Mouse (Mus musculus): Measurements from ENCODE around the gene Trpv1. TPM values are rescaled to one million over a fixed set of nuclear protein-coding genes. Genes with fewer than 3 reads are reported as not detected.

Gene Trpv1
- polyA plus RNA-seq, 1 experiment from 2014 or later, result not detected

DNA sequence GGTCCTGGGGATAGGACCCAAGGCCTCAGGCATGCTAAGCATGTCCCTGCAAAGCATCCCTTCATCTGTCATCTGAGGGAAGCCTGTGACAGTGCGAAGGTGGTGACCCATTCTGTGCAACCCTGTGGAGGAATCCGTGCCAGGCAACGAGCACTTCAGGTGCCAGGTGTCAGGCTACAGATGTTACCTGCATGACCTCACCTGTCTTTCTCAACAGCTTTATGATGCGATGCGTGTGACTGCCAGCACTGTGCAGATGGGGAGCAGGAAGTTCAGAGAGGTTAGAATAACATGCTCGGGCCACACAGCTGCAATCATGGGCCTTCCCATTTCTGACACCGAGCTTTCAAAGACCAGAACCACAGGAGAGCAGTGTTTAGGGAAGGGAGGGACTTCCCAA is 28.9 kb upstream of the Trpv1 start:
- no peak overlapping the region for H3K27ac ChIP-seq
- ATAC-seq (ENCODE audit: borderline replicate concordance, extremely low read depth, low FRiP score, low TSS enrichment), result no peak
- WGBS, result 55% methylated on average over 7 of the region's 7 CpGs
- H3K27me3 ChIP-seq, result no peaks in the 10 kb centered on the region
- H3K9me3 ChIP-seq, result no peaks in the 10 kb centered on the region
- no peak overlapping the region for H3K9ac ChIP-seq
- no peak overlapping the region for H3K4me2 ChIP-seq
- H3K36me3 ChIP-seq, result no peaks in the 10 kb centered on the region
- no peaks in the 10 kb centered on the region for H3K4me1 ChIP-seq
- H3K4me3 ChIP-seq, result no peak overlapping the region

DNA sequence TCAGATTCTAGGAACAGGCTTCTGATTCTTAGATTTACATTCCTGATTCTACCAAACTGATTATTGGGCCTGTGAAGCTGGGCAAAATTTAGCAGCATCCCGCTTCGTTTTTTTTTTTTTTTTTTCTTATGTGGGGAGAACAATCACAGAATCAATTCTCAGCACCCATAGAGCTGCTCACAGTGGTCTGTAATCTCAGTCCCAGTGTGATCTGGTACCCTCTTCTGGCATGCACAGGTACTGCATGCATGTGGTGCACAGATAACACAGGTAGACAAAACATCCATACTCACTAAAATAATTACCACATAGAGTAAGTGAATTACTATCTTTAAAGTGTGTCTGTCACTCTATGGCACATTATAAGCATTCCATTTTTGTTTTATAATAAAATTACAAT is 26.5 kb upstream of the Trpv1 start:
- Histone ChIP-seq H3K4me3 (no peak overlapping the region), H3K4me2 (no peak overlapping the region), H3K27ac (no peak overlapping the region), H3K9ac (no peak overlapping the region), H3K36me3 (no peaks in the 10 kb centered on the region), H3K27me3 (no peaks in the 10 kb centered on the region), H3K4me1 (no peaks in the 10 kb centered on the region), H3K9me3 (no peaks in the 10 kb centered on the region)
- 63% methylated on average over 2 of the region's 2 CpGs for WGBS
- no peak for ATAC-seq (ENCODE audit: borderline replicate concordance, extremely low read depth, low FRiP score, low TSS enrichment)

DNA sequence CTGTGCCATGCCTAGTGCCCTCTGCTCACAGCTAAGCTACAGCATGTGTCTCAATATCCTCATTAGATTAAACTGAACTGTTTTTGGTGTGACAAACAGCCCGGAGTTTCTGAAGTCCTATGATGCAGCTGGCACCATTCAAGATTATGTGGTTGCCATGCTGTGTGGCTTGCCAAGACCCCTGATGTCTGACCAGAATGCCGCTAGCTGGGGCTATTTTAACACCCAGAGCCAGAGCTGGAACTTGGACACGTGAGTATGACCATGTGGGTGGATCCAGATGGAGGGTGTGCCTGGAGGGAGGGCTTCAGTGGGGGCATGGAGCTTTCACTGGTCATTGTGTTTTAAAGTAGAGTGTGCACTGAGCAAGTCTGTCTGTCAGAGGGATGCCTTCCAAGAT is 20.1 kb upstream of the Trpv1 start:
- H3K27me3 ChIP-seq, result no peaks in the 10 kb centered on the region
- H3K9me3 ChIP-seq, result no peaks in the 10 kb centered on the region
- no peak overlapping the region for H3K9ac ChIP-seq
- H3K4me3 ChIP-seq, result no peak overlapping the region
- H3K36me3 ChIP-seq, result no peaks in the 10 kb centered on the region
- no peak overlapping the region for H3K27ac ChIP-seq
- no peak overlapping the region for H3K4me2 ChIP-seq
- WGBS, result 56% methylated on average over 3 of the region's 3 CpGs
- no peaks in the 10 kb centered on the region for H3K4me1 ChIP-seq
- no peak for ATAC-seq (ENCODE audit: borderline replicate concordance, extremely low read depth, low FRiP score, low TSS enrichment)

DNA sequence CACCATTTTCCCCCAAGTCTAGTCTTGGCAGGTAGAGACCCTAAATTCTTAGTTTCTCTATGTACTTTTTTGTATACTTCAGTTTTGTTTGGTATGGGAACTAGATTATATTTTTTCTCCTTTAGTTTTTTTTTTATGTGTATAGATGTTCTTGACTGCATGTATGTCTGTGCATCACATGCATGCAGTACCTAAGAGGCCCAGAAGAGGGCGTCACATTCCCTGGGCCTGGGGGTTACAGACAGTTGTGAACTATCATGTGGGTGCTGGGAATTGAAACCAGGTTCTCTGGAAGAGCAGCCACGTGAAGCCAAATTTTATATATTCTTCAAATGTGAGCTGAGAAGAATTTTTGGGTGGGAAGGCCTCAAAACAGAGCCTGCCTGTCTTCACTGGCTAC is 14.4 kb upstream of the Trpv1 start:
- Histone ChIP-seq H3K4me1 (no peaks in the 10 kb centered on the region), H3K9ac (no peak overlapping the region), H3K4me3 (no peak overlapping the region), H3K27ac (no peak overlapping the region), H3K27me3 (no peaks in the 10 kb centered on the region), H3K9me3 (no peaks in the 10 kb centered on the region), H3K36me3 (no peaks in the 10 kb centered on the region), H3K4me2 (no peak overlapping the region)
- 53% methylated on average over 2 of the region's 2 CpGs for WGBS
- no peak for ATAC-seq (ENCODE audit: borderline replicate concordance, extremely low read depth, low FRiP score, low TSS enrichment)

DNA sequence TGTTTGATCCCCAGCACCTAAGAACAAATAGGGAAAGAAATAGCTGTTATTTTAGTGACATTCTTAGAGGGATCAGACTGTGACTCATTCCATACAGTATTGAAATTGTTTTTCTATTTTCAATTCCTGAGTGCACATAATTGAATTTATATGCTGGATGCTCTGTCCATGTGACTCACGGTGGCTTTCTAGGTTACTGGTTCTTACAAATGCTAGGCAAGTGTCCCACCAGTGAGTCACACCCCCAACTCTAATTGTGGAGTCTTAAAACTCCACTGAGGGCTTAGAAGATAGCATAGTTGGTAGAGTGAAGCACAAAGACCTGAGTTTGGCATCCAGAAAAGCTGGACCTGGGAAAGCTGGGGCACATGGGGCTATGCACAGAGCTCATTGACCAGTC is 13.4 kb upstream of the Trpv1 start:
- H3K27me3 ChIP-seq, result no peaks in the 10 kb centered on the region
- H3K36me3 ChIP-seq, result no peaks in the 10 kb centered on the region
- no peaks in the 10 kb centered on the region for H3K9me3 ChIP-seq
- no peak overlapping the region for H3K4me3 ChIP-seq
- H3K27ac ChIP-seq, result no peak overlapping the region
- no peak overlapping the region for H3K9ac ChIP-seq
- WGBS, result 97% methylated on average over 1 of the region's 1 CpGs
- ATAC-seq (ENCODE audit: borderline replicate concordance, extremely low read depth, low FRiP score, low TSS enrichment), result no peak
- no peak overlapping the region for H3K4me2 ChIP-seq
- H3K4me1 ChIP-seq, result no peaks in the 10 kb centered on the region

DNA sequence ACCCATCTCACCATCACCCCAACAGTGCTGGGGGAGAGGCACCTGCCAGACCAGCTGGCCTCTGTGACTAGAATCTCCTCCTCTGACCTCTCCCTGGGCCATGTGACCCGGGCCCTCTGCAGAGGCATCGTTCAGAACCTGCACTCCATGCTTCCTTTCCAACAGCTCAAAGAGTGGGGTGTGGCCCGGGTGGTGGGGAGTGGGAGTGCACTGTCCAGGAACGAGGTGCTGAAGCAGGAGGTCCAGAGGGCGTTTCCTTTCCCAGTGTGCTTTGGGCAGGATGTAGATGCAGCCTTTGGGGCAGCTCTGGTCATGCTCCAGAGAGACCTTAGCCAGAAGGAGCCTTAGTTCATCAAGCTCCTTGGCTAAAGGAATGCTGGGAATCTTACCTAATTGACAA is 11.2 kb upstream of the Trpv1 start:
- Histone ChIP-seq H3K4me1 (no peaks in the 10 kb centered on the region), H3K36me3 (no peaks in the 10 kb centered on the region), H3K4me3 (no peak overlapping the region), H3K9me3 (no peaks in the 10 kb centered on the region), H3K27ac (no peak overlapping the region), H3K9ac (no peak overlapping the region), H3K4me2 (no peak overlapping the region), H3K27me3 (no peaks in the 10 kb centered on the region)
- 20% methylated on average over 5 of the region's 5 CpGs for WGBS
- ATAC-seq (ENCODE audit: borderline replicate concordance, extremely low read depth, low FRiP score, low TSS enrichment), result no peak

DNA sequence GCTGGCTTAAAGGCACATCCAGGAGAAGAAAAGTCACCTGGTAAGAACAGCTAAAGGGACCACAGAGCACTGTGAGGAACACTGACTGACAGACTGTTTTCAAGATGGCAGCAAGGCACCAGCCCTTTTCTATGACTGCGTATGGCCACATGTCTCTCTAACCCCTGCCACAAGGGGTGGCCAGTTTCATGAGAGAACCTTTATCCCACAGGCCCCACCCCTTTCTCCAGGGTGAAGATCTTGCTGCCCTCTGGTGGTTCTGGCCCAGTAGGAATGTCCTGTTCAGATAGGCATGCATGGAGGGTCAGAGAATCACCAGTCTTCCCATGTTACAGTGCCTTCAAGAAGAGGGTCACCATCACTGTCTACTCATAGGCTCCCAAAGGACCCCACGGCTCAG is 10.1 kb upstream of the Trpv1 start:
- Histone ChIP-seq H3K9me3 (no peaks in the 10 kb centered on the region), H3K4me1 (no peaks in the 10 kb centered on the region), H3K36me3 (no peaks in the 10 kb centered on the region), H3K27ac (no peak overlapping the region), H3K27me3 (no peaks in the 10 kb centered on the region), H3K4me3 (no peak overlapping the region), H3K4me2 (no peak overlapping the region), H3K9ac (no peak overlapping the region)
- ATAC-seq (ENCODE audit: borderline replicate concordance, extremely low read depth, low FRiP score, low TSS enrichment), result no peak
- WGBS, result 70% methylated on average over 2 of the region's 2 CpGs

DNA sequence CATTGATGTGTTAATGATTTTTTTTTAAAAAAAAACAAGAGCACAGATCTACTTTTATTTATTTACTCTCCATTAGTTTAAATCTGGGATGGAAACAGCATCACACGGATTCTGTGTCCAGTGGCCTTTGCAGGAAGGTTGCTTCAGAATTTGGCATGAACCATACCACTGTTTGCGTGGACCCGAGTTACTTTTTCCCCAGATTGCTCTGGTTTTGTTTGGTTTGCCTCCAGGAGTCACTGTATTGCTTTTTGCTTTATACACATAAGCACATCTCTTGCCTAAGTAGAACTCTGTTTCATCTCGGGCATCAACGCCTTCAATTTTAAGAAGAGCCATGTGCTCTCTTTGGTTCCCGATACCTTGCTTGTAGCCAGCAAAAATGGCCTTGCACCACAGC is 8.2 kb upstream of the Trpv1 start:
- WGBS, result 86% methylated on average over 6 of the region's 6 CpGs
- Histone ChIP-seq H3K4me1 (no peaks in the 10 kb centered on the region), H3K36me3 (no peaks in the 10 kb centered on the region), H3K9me3 (no peaks in the 10 kb centered on the region), H3K9ac (no peak overlapping the region), H3K4me3 (no peak overlapping the region), H3K27ac (no peak overlapping the region), H3K27me3 (no peaks in the 10 kb centered on the region), H3K4me2 (no peak overlapping the region)
- no peak for ATAC-seq (ENCODE audit: borderline replicate concordance, extremely low read depth, low FRiP score, low TSS enrichment)

DNA sequence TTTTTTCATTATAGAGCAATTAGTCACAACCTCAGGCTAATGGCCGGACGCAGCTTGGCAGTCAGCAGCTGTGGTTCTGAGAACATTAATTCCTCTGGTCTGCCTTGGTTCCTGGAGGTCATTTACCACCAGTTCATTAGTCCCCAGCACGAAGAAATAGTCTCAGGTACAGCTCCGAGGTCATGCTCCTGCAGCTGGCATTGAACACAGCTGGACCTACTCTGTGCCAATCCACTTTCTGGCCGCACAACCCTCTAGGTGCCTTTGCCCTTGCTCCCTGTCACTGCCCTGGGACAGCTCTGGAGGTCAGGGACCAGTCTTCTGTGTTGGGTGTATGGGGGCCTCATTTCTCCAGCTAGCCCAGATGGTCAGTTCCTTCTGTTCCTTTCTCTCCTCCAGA is 5.2 kb upstream of the Trpv1 start:
- no peak overlapping the region for H3K4me2 ChIP-seq
- H3K27ac ChIP-seq, result no peak overlapping the region
- H3K27me3 ChIP-seq, result no peaks in the 10 kb centered on the region
- 59% methylated on average over 5 of the region's 5 CpGs for WGBS
- H3K4me1 ChIP-seq, result no peaks in the 10 kb centered on the region
- no peak for ATAC-seq (ENCODE audit: borderline replicate concordance, extremely low read depth, low FRiP score, low TSS enrichment)
- H3K4me3 ChIP-seq, result no peak overlapping the region
- H3K9me3 ChIP-seq, result no peaks in the 10 kb centered on the region
- no peak overlapping the region for H3K9ac ChIP-seq
- no peaks in the 10 kb centered on the region for H3K36me3 ChIP-seq

DNA sequence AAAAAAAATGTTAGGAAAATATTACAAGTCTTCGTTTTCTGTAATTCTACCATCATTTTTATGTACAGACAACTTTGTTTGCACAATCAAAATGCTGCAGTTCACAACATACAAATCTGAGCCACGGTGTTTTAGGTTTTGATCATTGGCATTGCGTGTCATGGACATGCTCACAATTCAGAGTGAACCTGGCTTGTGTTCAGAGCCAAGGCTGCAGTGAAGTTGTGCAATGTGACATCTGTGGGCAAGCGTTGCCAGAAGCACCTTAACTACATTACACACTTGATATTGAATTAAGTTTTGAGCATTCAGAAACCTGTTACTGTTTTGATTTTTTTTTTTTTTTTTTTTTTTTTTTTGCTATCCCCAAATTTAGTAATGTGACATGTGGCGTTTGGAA is 4.0 kb upstream of the Trpv1 start:
- Histone ChIP-seq H3K9me3 (no peaks in the 10 kb centered on the region), H3K4me2 (no peak overlapping the region), H3K27me3 (no peaks in the 10 kb centered on the region), H3K4me3 (no peak overlapping the region), H3K9ac (no peak overlapping the region), H3K27ac (no peak overlapping the region), H3K4me1 (no peaks in the 10 kb centered on the region), H3K36me3 (no peaks in the 10 kb centered on the region)
- no peak for ATAC-seq (ENCODE audit: borderline replicate concordance, extremely low read depth, low FRiP score, low TSS enrichment)
- WGBS, result 80% methylated on average over 5 of the region's 5 CpGs

DNA sequence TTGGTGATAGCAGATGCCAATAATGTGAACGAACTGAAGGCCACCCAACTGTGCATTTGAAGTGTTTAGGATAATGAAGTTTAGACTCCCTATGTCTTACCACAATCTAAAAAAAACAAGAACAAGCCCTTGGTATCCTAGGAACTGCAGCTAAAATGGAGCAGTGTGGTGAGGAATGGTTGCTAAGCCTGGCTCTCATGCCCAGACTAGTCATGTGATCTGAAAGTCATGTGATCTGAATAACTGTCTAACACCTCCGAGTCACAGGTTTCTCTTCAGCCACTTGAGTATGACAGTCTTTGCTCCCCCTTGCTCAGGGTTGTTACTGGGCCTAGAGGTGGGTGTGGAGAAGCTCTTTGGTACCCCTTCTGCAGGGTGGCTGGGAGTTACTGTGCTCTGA is 1.6 kb upstream of the Trpv1 start:
- H3K36me3 ChIP-seq, result no peaks in the 10 kb centered on the region
- H3K4me2 ChIP-seq, result no peak overlapping the region
- H3K4me3 ChIP-seq, result no peak overlapping the region
- ATAC-seq (ENCODE audit: borderline replicate concordance, extremely low read depth, low FRiP score, low TSS enrichment), result no peak
- no peaks in the 10 kb centered on the region for H3K27me3 ChIP-seq
- no peaks in the 10 kb centered on the region for H3K9me3 ChIP-seq
- H3K27ac ChIP-seq, result no peak overlapping the region
- 51% methylated on average over 2 of the region's 2 CpGs for WGBS
- peaks cover 21% of the 10 kb centered on the region for H3K4me1 ChIP-seq
- no peak overlapping the region for H3K9ac ChIP-seq

DNA sequence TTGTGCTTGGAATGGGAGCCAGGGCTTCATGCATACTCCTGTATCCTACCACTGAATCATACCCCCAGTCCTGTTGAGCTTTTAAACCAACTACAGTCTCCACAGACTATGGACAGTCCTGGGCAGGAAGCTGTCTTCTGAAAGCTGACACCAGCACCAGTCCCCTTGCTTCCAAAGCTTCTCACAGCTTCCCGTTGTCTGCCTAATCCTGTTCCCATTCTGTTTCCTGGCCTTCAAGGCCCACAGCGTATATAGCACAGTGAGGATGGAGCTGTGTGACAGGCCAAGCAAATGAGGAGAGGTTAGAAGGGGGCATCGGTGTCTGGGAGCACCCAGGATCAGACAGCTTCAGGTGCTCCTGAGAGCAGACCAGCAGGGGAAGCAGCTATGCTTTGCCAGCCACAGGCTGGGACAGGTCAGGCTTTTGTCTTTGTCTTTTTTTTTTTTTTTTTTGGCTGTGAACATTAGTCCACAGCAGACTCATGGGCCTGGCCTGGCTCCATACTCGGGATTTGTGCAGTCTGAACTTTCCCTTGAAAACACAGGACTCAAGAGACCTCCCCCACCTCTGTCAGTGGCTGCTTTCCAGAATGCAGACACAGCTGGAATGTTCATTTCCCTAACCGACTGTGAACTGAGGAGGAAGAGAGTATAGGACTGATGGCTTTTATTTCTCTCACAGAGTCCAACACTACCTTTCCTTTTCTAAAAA is 2.1 kb downstream of the Trpv1 start:
- H3K4me3 ChIP-seq, result no peak overlapping the region
- H3K27ac ChIP-seq, result peak overlapping the region; percentile 79
- peak; percentile 74 for ATAC-seq (ENCODE audit: borderline replicate concordance, extremely low read depth, low FRiP score, low TSS enrichment)
- no peak overlapping the region for H3K4me2 ChIP-seq
- H3K9me3 ChIP-seq, result no peaks in the 10 kb centered on the region
- WGBS, result 15% methylated on average over 5 of the region's 5 CpGs
- H3K9ac ChIP-seq, result no peak overlapping the region
- peaks cover 21% of the 10 kb centered on the region for H3K4me1 ChIP-seq
- no peaks in the 10 kb centered on the region for H3K36me3 ChIP-seq
- H3K27me3 ChIP-seq, result no peaks in the 10 kb centered on the region

DNA sequence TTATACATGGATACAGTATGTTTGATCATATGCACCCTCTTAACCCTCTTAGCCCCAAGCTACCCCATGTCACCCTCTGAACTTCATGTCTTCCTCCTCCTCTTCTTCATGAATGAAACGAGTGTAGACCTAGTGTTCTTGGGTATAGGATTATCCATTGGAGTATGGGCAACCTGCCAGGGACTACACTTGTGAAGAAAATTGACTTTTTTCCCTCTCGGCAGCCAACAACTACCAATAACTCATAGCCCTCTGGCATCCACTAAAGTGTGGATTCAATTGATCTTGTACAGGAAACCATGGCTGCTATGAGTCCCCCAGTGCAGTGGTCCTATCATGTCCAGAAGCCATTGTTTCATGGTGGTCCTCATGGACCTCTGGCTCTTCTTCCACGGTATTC is 2.6 kb downstream of the Trpv1 start:
- Histone ChIP-seq H3K27ac (peak overlapping the region; percentile 79), H3K27me3 (no peaks in the 10 kb centered on the region), H3K9ac (no peak overlapping the region), H3K4me1 (peaks cover 21% of the 10 kb centered on the region), H3K4me2 (no peak overlapping the region), H3K9me3 (no peaks in the 10 kb centered on the region), H3K36me3 (no peaks in the 10 kb centered on the region), H3K4me3 (no peak overlapping the region)
- no peak for ATAC-seq (ENCODE audit: borderline replicate concordance, extremely low read depth, low FRiP score, low TSS enrichment)
- 39% methylated on average over 3 of the region's 3 CpGs for WGBS

Data from lung, embryonic 15.5 days (tissue).